Mouse (Mus musculus): Measurements from ENCODE around the gene Tbrg1.

- TF ChIP-seq CTCF (IDR thresholded peaks at IDR 0.05; ENCODE audit: control insufficient read depth, insufficient read depth, insufficient read length) (no peak), USF1 (IDR thresholded peaks at IDR 0.05; ENCODE audit: low read depth) (no peak), MYOD1 (IDR thresholded peaks at IDR 0.05; ENCODE audit: control insufficient read depth, insufficient read length, low read depth) (no peak), MAX (IDR thresholded peaks at IDR 0.05) (no peak), FOSL1 (IDR thresholded peaks at IDR 0.05; ENCODE audit: insufficient read depth, low read length, poor library complexity, severe bottlenecking) (no peak)
Measured at GRCm38 (mm10) chr9:37625129-37625528, 32.0 kb downstream of the Tbrg1 start.

All from C2C12 (cell line).